In the genomic region with DNA sequence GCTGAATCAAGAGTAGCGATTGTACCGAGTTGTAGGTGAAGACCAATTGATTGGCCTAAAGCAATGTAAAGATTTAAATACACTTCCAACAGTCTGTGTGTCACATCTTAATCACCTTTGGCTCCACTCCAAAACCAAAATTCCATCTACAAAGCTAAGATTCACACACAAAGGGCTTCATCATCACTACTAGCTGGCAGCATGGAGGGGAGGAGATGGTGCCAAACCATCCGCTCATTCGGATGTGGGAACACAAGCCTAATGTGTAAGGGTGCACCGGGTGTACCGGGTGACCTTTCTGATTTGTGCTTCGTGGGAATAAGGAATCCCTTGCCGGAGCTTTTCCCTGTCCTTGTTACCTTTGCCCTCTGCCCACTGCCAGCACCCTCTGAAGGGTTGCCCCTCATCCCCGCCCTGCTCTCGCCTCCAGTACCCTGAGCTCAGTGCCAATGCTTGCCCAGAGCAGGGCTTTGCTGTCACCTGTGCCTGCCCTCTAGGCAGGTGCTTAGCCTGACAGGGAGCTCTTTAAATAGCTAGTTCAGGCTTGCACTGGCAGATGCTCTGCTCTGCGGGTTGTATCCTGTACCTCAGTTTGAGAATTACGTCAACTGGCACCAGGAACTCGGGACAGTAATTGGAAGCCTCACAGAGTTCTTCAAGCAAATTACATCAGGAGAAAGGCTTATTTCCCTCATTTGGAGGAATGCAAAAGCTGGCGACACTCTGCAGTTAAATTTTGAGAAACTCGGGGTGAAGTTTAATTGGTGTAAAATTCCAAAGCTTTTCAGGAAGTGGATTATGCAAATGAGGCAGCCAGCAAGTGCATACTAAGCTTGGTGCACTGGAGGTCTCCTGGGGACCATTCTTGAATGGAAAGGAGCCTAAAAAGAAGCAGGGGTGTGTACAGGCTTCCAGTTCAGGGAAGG, we compare ENCODE assay signal across 12 mouse cellular contexts. TPM values are rescaled to one million over a fixed set of nuclear protein-coding genes. Genes with fewer than 3 reads are reported as not detected.
DNase-seq lines count a peak whose midpoint lies in the region; ATAC-seq and TF ChIP-seq lines count a peak whose summit lies in the region.
"Had no signal": no experiment of that assay in that cellular context is flagged by ENCODE, and none has a peak within 500 bp of the region (broad histone marks: within the 10 kb centered on the region; RNA-seq: fewer than 3 reads in every experiment).

No protein-coding gene starts in this region.

- DNase-seq in limb, embryonic 10.5 days (ENCODE audit: low spot score), result no peak
- peak; percentile 98 for DNase-seq in cerebellum, adult 9-11 months
- no peak for DNase-seq in lung, postnatal 0 days (ENCODE audit: low spot score)
- DNase-seq in retina, postnatal 1 day, result no peak
- no peak for DNase-seq in adrenal gland, postnatal 10 days
- DNase-seq: heart, adult 18-20 months; thymus, postnatal 36 days had no signal

- H3K27ac ChIP-seq in limb, embryonic 15.5 days, result no peak overlapping the region
- no peak overlapping the region for H3K27ac ChIP-seq in limb, embryonic 10.5 days
- H3K27ac ChIP-seq in hindbrain, embryonic 15.5 days (replicated peaks), result peak overlapping the region; percentile 9; the same call in 1 of the 2 replicates
- H3K27ac ChIP-seq in olfactory bulb, adult 2 months (ENCODE audit: insufficient read depth, low read depth, low read length), result peak overlapping the region; percentile 58
- H3K27ac ChIP-seq in lung, postnatal 0 days (ENCODE audit: low read length), result no peak overlapping the region
- H3K27ac ChIP-seq: liver, embryonic 15.5 days had no signal

- TF ChIP-seq POLR2A in olfactory bulb, adult 2 months (IDR thresholded peaks at IDR 0.05; ENCODE audit: insufficient read depth, low read depth, low read length), result no peak

- ATAC-seq in limb, embryonic 15.5 days (ENCODE audit: insufficient number of reproducible peaks, low FRiP score, low TSS enrichment, low read depth), result 0 out of 2 replicates have a peak, but pooled peaks have one; percentile 35
- peak; percentile 45; the same call in 1 of the 2 replicates for ATAC-seq in hindbrain, embryonic 15.5 days (ENCODE audit: low FRiP score, low read depth)
- ATAC-seq in lung, postnatal 0 days, result no peak

- peaks cover 5% of the 10 kb centered on the region; the same call in 1 of the 2 replicates for H3K36me3 ChIP-seq in limb, embryonic 15.5 days
- 0 out of 2 replicates have a peak, but pooled peaks cover 2% of the 10 kb centered on the region for H3K36me3 ChIP-seq in limb, embryonic 10.5 days
- no peaks in the 10 kb centered on the region for H3K36me3 ChIP-seq in hindbrain, embryonic 15.5 days
- H3K36me3 ChIP-seq in lung, postnatal 0 days (ENCODE audit: insufficient read depth, low read length), result no peaks in the 10 kb centered on the region
- H3K36me3 ChIP-seq: liver, embryonic 15.5 days had no signal

- no peak overlapping the region for H3K9ac ChIP-seq in limb, embryonic 15.5 days
- no peak overlapping the region for H3K9ac ChIP-seq in hindbrain, embryonic 15.5 days
- no peak overlapping the region for H3K9ac ChIP-seq in lung, postnatal 0 days (replicated peaks; ENCODE audit: low read depth)
- H3K9ac ChIP-seq: liver, embryonic 15.5 days had no signal

- no peaks in the 10 kb centered on the region for H3K4me1 ChIP-seq in limb, embryonic 15.5 days
- H3K4me1 ChIP-seq in limb, embryonic 10.5 days, result no peaks in the 10 kb centered on the region
- peaks cover 4% of the 10 kb centered on the region; the same call in 1 of the 2 replicates for H3K4me1 ChIP-seq in hindbrain, embryonic 15.5 days (replicated peaks)
- H3K4me1 ChIP-seq in olfactory bulb, adult 2 months (ENCODE audit: control insufficient read depth, insufficient read depth, low read length), result peaks cover 5% of the 10 kb centered on the region
- H3K4me1 ChIP-seq in lung, postnatal 0 days (ENCODE audit: insufficient read depth, low read depth, low read length), result no peaks in the 10 kb centered on the region
- H3K4me1 ChIP-seq: liver, embryonic 15.5 days had no signal

- WGBS in limb, embryonic 15.5 days, result 64% methylated on average over 15 of the region's 15 CpGs
- WGBS in limb, embryonic 10.5 days, result 76% methylated on average over 15 of the region's 15 CpGs
- 65% methylated on average over 15 of the region's 15 CpGs for whole genome bisulfite sequencing in hindbrain, embryonic 15.5 days
- 32% methylated on average over 15 of the region's 15 CpGs for WGBS in olfactory bulb, adult 2 months
- WGBS in lung, postnatal 0 days, result 76% methylated on average over 15 of the region's 15 CpGs

- no peak overlapping the region for H3K4me3 ChIP-seq in limb, embryonic 15.5 days
- H3K4me3 ChIP-seq in limb, embryonic 10.5 days, result no peak overlapping the region
- H3K4me3 ChIP-seq in hindbrain, embryonic 15.5 days, result no peak overlapping the region
- no peak overlapping the region for H3K4me3 ChIP-seq in olfactory bulb, adult 2 months (ENCODE audit: insufficient read depth, low read depth, low read length)
- H3K4me3 ChIP-seq in lung, postnatal 0 days (ENCODE audit: low read depth, low read length), result no peak overlapping the region
- H3K4me3 ChIP-seq: liver, embryonic 15.5 days had no signal

- no peaks in the 10 kb centered on the region for H3K27me3 ChIP-seq in limb, embryonic 15.5 days
- no peaks in the 10 kb centered on the region for H3K27me3 ChIP-seq in limb, embryonic 10.5 days (ENCODE audit: low read depth, poor library complexity, severe bottlenecking)
- no peaks in the 10 kb centered on the region for H3K27me3 ChIP-seq in hindbrain, embryonic 15.5 days
- no peaks in the 10 kb centered on the region for H3K27me3 ChIP-seq in lung, postnatal 0 days (replicated peaks; ENCODE audit: insufficient read depth, low read length)
- H3K27me3 ChIP-seq: liver, embryonic 15.5 days had no signal

- no peaks in the 10 kb centered on the region for H3K9me3 ChIP-seq in limb, embryonic 15.5 days
- no peaks in the 10 kb centered on the region for H3K9me3 ChIP-seq in limb, embryonic 10.5 days (replicated peaks)
- no peaks in the 10 kb centered on the region for H3K9me3 ChIP-seq in hindbrain, embryonic 15.5 days
- no peaks in the 10 kb centered on the region for H3K9me3 ChIP-seq in lung, postnatal 0 days (ENCODE audit: low read length)
- H3K9me3 ChIP-seq: G1E; liver, embryonic 15.5 days had no signal

- no peak for TF ChIP-seq EP300 in lung, postnatal 0 days (IDR thresholded peaks at IDR 0.05)

- no peak overlapping the region for H3K4me2 ChIP-seq in limb, embryonic 15.5 days
- H3K4me2 ChIP-seq in hindbrain, embryonic 15.5 days, result no peak overlapping the region
- H3K4me2 ChIP-seq in lung, postnatal 0 days (replicated peaks; ENCODE audit: low read depth, low read length), result no peak overlapping the region
- H3K4me2 ChIP-seq: liver, embryonic 15.5 days had no signal

- no peak for TF ChIP-seq CTCF in olfactory bulb, adult 2 months (IDR thresholded peaks at IDR 0.05; ENCODE audit: insufficient read depth, low read depth, low read length)
- no peak for TF ChIP-seq CTCF in lung, postnatal 0 days (IDR thresholded peaks at IDR 0.05)

RNA-seq across cellular contexts. Expression of gene Chgb, which starts 29.7 kb away (rescaled TPM):
- polyA plus RNA-seq in limb, embryonic 15.5 days (2015; fragmentation: Nextera tagmentation; extraction: Ambion mirVana), result 0.14 and 0.32 TPM in 2 replicates
- polyA plus RNA-seq in limb, embryonic 10.5 days (2016; fragmentation: Nextera tagmentation; extraction: Ambion mirVana), result 0.10 TPM in 2 replicates
- 103 and 107 TPM in 2 replicates for polyA plus RNA-seq in hindbrain, embryonic 15.5 days (2015; fragmentation: Nextera tagmentation; extraction: Ambion mirVana)
- polyA plus RNA-seq in olfactory bulb, adult 2 months (2012; ENCODE audit: insufficient read depth, insufficient read length, low replicate concordance, missing spikeins), result 149 TPM in 1 of 2 replicates, not detected in the other
- 0.19 and 0.30 TPM in 2 replicates for polyA plus RNA-seq in lung, postnatal 0 days (2015; fragmentation: Nextera tagmentation; extraction: Ambion mirVana)
- total RNA-seq in adrenal gland, postnatal 10 days (2021), result 100 to 1,000 TPM; 890 to 974 TPM

Comparison
In these comparisons a context has a peak if more than half of its experiments do, and no peak if none do; other contexts are left out.
1. H3K27ac ChIP-seq: peak in hindbrain, embryonic 15.5 days (single experiment) and olfactory bulb, adult 2 months (single experiment); none in limb, embryonic 15.5 days (single experiment), limb, embryonic 10.5 days (single experiment) and lung, postnatal 0 days (single experiment).
2. RNA of gene Chgb, which starts 29.7 kb away (polyA plus RNA-seq): 149 TPM in olfactory bulb, adult 2 months and 103 to 107 TPM in hindbrain, embryonic 15.5 days; 0.14 to 0.32 TPM in limb, embryonic 15.5 days, 0.19 to 0.30 TPM in lung, postnatal 0 days and 0.10 TPM in limb, embryonic 10.5 days; every median in the first group is over 10 times any median in the second.